37 mouse cellular contexts compared by ENCODE assay signal in the genomic region with DNA sequence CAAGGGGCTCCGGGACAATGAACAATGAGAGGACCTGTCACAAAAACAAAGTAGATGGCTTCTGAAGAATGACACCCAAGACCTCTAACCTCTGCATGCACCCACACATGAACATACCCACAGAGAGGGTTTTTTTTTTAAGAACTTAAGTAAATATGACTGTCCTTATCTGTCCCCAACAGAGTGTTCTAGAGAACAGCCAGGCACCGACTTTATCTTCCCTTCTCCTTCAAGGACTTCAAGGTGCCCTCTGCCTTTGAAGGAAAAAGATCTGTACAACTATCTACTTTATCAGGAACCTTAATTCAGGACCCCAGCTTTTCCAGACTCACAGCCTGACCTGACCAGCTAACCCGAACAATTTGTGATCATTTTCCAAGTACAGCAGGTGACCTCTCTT. TPM values are rescaled to one million over a fixed set of nuclear protein-coding genes. Genes with fewer than 3 reads are reported as not detected.
A peak's percentile ranks its signal among the peaks of the same experiment; 100 is the strongest.
DNase-seq lines count a peak whose midpoint lies in the region; ATAC-seq and TF ChIP-seq lines count a peak whose summit lies in the region.
"Had no signal": no experiment of that assay in that cellular context is flagged by ENCODE, and none has a peak within 500 bp of the region (broad histone marks: within the 10 kb centered on the region; RNA-seq: fewer than 3 reads in every experiment).

No protein-coding gene starts in this region.

- H3K36me3 ChIP-seq in liver, embryonic 15.5 days (replicated peaks): peaks cover 11% of the 10 kb centered on the region
- H3K36me3 ChIP-seq in lung, postnatal 0 days (ENCODE audit: insufficient read depth, low read length): no peaks in the 10 kb centered on the region
- H3K36me3 ChIP-seq: stomach, embryonic 15.5 days had no signal

- peak overlapping the region; percentile 39 for H3K4me2 ChIP-seq in liver, embryonic 15.5 days
- H3K4me2 ChIP-seq in lung, postnatal 0 days (replicated peaks; ENCODE audit: low read depth, low read length): no peak overlapping the region
- H3K4me2 ChIP-seq: embryonic facial prominence, embryonic 13.5 days; forebrain, embryonic 13.5 days; heart, embryonic 13.5 days; hindbrain, embryonic 15.5 days; stomach, embryonic 15.5 days had no signal

- H3K9me3 ChIP-seq in liver, embryonic 15.5 days (replicated peaks): no peaks in the 10 kb centered on the region
- H3K9me3 ChIP-seq in lung, postnatal 0 days (ENCODE audit: low read length): no peaks in the 10 kb centered on the region
- H3K9me3 ChIP-seq: embryonic facial prominence, embryonic 13.5 days; forebrain, embryonic 13.5 days; heart, embryonic 13.5 days; hindbrain, embryonic 10.5 days; hindbrain, embryonic 15.5 days; stomach, embryonic 15.5 days had no signal

- 16% methylated on average over 3 of the region's 3 CpGs for WGBS in liver, embryonic 15.5 days (ENCODE audit: insufficient replicate concordance)
- WGBS in lung, postnatal 0 days: 49% methylated on average over 3 of the region's 3 CpGs

- H3K4me3 ChIP-seq in liver, embryonic 15.5 days (replicated peaks): no peak overlapping the region
- H3K4me3 ChIP-seq in lung, postnatal 0 days (ENCODE audit: low read depth, low read length): no peak overlapping the region
- H3K4me3 ChIP-seq: embryonic facial prominence, embryonic 13.5 days; erythroblast, embryonic 14.5 days; forebrain, embryonic 13.5 days; heart, embryonic 13.5 days; hindbrain, embryonic 10.5 days; hindbrain, embryonic 15.5 days; layer of hippocampus, adult 2 months; stomach, embryonic 15.5 days had no signal

- H3K9ac ChIP-seq in liver, embryonic 15.5 days: peak overlapping the region; percentile 21; the same call in 1 of the 2 replicates
- no peak overlapping the region for H3K9ac ChIP-seq in lung, postnatal 0 days (replicated peaks; ENCODE audit: low read depth)
- H3K9ac ChIP-seq: embryonic facial prominence, embryonic 13.5 days; forebrain, embryonic 13.5 days; heart, embryonic 13.5 days; hindbrain, embryonic 15.5 days; stomach, embryonic 15.5 days had no signal

- peak; percentile 81 for ATAC-seq in liver, embryonic 15.5 days (ENCODE audit: insufficient read depth)
- ATAC-seq in lung, postnatal 0 days: no peak
- ATAC-seq: inflammation-experienced regulatory T-cells, adult 6 months; Patski had no signal

- peak; percentile 27 for DNase-seq in c-Kit-negative CD71-positive TER-119-positive erythroid progenitor cells, embryonic 14.5 days (ENCODE audit: low read depth, low spot score)
- DNase-seq in liver: peak; percentile 35
- DNase-seq in cerebellum, postnatal 4 days (ENCODE audit: low spot score in 2 of 2): no peak
- DNase-seq in urinary bladder, postnatal 25 days (ENCODE audit: low spot score): no peak
- no peak for DNase-seq in layer of hippocampus, postnatal 36 days
- DNase-seq in lung, postnatal 0 days (ENCODE audit: low spot score): no peak
- DNase-seq: adrenal gland, postnatal 25 days; B cell, adult 2 months; cerebellum, adult 8-10 months; cerebellum, postnatal 36 days; embryo, embryonic 11 days; gastrocnemius, postnatal 10 days; heart, postnatal 10 days; kidney, adult 18-20 months; kidney, postnatal 36 days; lung, postnatal 4 days; midbrain, embryonic 14.5 days; right cerebral cortex, postnatal 25 days had no signal

- H3K4me1 ChIP-seq in liver, embryonic 15.5 days (replicated peaks): peaks cover 29% of the 10 kb centered on the region
- H3K4me1 ChIP-seq in lung, postnatal 0 days (ENCODE audit: insufficient read depth, low read depth, low read length): no peaks in the 10 kb centered on the region
- H3K4me1 ChIP-seq: embryonic facial prominence, embryonic 13.5 days; forebrain, embryonic 13.5 days; hindbrain, embryonic 10.5 days; hindbrain, embryonic 15.5 days; stomach, embryonic 15.5 days had no signal

- no peak for TF ChIP-seq CTCF in lung, postnatal 0 days (IDR thresholded peaks at IDR 0.05)

- H3K27ac ChIP-seq in liver, embryonic 15.5 days (replicated peaks): peak overlapping the region; percentile 81
- H3K27ac ChIP-seq in lung, postnatal 0 days (ENCODE audit: low read length): no peak overlapping the region
- H3K27ac ChIP-seq: embryonic facial prominence, embryonic 13.5 days; forebrain, embryonic 13.5 days; heart, embryonic 13.5 days; hindbrain, embryonic 10.5 days; hindbrain, embryonic 15.5 days; layer of hippocampus, adult 2 months; stomach, embryonic 15.5 days had no signal

- no peaks in the 10 kb centered on the region for H3K27me3 ChIP-seq in liver, embryonic 15.5 days
- no peaks in the 10 kb centered on the region for H3K27me3 ChIP-seq in lung, postnatal 0 days (replicated peaks; ENCODE audit: insufficient read depth, low read length)
- H3K27me3 ChIP-seq: embryonic facial prominence, embryonic 13.5 days; forebrain, embryonic 13.5 days; heart, embryonic 13.5 days; hindbrain, embryonic 15.5 days; Patski; stomach, embryonic 15.5 days had no signal

- no peak for TF ChIP-seq EP300 in lung, postnatal 0 days (IDR thresholded peaks at IDR 0.05)

RNA-seq across cellular contexts. Expression of gene Prnd, which starts 10.2 kb away (rescaled TPM):
- 0.37 and 0.56 TPM in 2 replicates for polyA plus RNA-seq in liver, embryonic 15.5 days (2015; fragmentation: Nextera tagmentation; extraction: Ambion mirVana)
- under 1 TPM; 0.13 to 0.25 TPM for total RNA-seq in layer of hippocampus, postnatal 36 days (2021)
- 3.5 and 6.0 TPM in 2 replicates for polyA plus RNA-seq in lung, postnatal 0 days (2015; fragmentation: Nextera tagmentation; extraction: Ambion mirVana)
- total RNA-seq: adrenal gland, postnatal 25 days; layer of hippocampus, adult 2 months; liver, adult 2 months; monocyte, adult 5-6 weeks had no signal
- polyA plus RNA-seq: erythroblast, embryonic 14.5 days; liver, adult 2 months had no signal

RNA-seq across cellular contexts. Expression of gene Prn, which starts 30.7 kb away (rescaled TPM):
- 0.12 TPM in 1 of 2 replicates, not detected in the other for polyA plus RNA-seq in liver, embryonic 15.5 days (2015; fragmentation: Nextera tagmentation; extraction: Ambion mirVana)
- not detected for total RNA-seq in layer of hippocampus, postnatal 36 days (2021)
- polyA plus RNA-seq in lung, postnatal 0 days (2015; fragmentation: Nextera tagmentation; extraction: Ambion mirVana): not detected in 2 replicates
- total RNA-seq: gastrocnemius, postnatal 10 days; layer of hippocampus, adult 2 months; left cerebral cortex, postnatal 10 days; liver, adult 2 months; monocyte, adult 5-6 weeks had no signal
- polyA plus RNA-seq: brain, embryonic 14.5 days; erythroblast, embryonic 14.5 days; forebrain, embryonic 13.5 days; gonadal fat pad, adult 2 months; heart, embryonic 13.5 days; hindbrain, embryonic 10.5 days; hindbrain, embryonic 15.5 days; inflammation-experienced regulatory T-cells, adult 6 months; limb, embryonic 11.5 days; liver, adult 2 months; lung, embryonic 16.5 days; midbrain, embryonic 14.5 days; neural tube, embryonic 14.5 days; Patski; stomach, embryonic 15.5 days had no signal

RNA-seq across cellular contexts. Expression of gene Prnp, which starts 30.8 kb away (rescaled TPM):
- 32.1 and 34.1 TPM in 2 replicates for polyA plus RNA-seq in liver, embryonic 15.5 days (2015; fragmentation: Nextera tagmentation; extraction: Ambion mirVana)
- total RNA-seq in layer of hippocampus, postnatal 36 days (2021): 100 to 1,000 TPM; 922 to 985 TPM
- 135 and 142 TPM in 2 replicates for polyA plus RNA-seq in lung, postnatal 0 days (2015; fragmentation: Nextera tagmentation; extraction: Ambion mirVana)

Comparison
In these comparisons a context has a peak if more than half of its experiments do, and no peak if none do; other contexts are left out.
1. DNase-seq: peak in c-Kit-negative CD71-positive TER-119-positive erythroid progenitor cells, embryonic 14.5 days (single experiment) and liver (single experiment); none in cerebellum, postnatal 4 days (0 of 2), urinary bladder, postnatal 25 days (single experiment), layer of hippocampus, postnatal 36 days (0 of 2) and lung, postnatal 0 days (single experiment).